Mouse (Mus musculus) midbrain, embryonic 15.5 days (tissue): ENCODE data around the gene Nudt21. TPM values are rescaled to one million over a fixed set of nuclear protein-coding genes. Genes with fewer than 3 reads are reported as not detected.

ENCODE experiments used
- polyA plus RNA-seq: library from polyadenylated mRNA; unstranded; fragments of >200 nt; fragmentation: Nextera tagmentation; extraction: Ambion mirVana; gene quantifications from 2 replicates; pipeline ENCODE4 v1.2.1, GENCODE M21; 2015

Gene Nudt21
- polyA plus RNA-seq, 1 experiment from 2014 or later: 86.7 TPM

Other genes starting within 250 kb of the Nudt21 start
- gene Gnao1, start 227.1 kb downstream of the Nudt21 start, polyA plus RNA-seq: 242 and 245 TPM in 2 replicates
- gene Amfr, start 24.2 kb downstream of the Nudt21 start, polyA plus RNA-seq: 74.9 and 79.0 TPM in 2 replicates
- 14.7 and 21.6 TPM in 2 replicates for gene Ogfod1, start 167 bp upstream of the Nudt21 start, polyA plus RNA-seq
- 25.0 and 26.9 TPM in 2 replicates for gene Bbs2, start 61.9 kb upstream of the Nudt21 start, polyA plus RNA-seq
- not detected in 2 replicates for gene Mt4, start 100.2 kb upstream of the Nudt21 start, polyA plus RNA-seq
- gene Mt3, start 115.6 kb upstream of the Nudt21 start, polyA plus RNA-seq: 158 and 189 TPM in 2 replicates
- gene Mt2, start 135.6 kb upstream of the Nudt21 start, polyA plus RNA-seq: 13.9 and 16.5 TPM in 2 replicates
- gene Mt1, start 142.1 kb upstream of the Nudt21 start, polyA plus RNA-seq: 61.7 and 74.3 TPM in 2 replicates
- gene Nup93, start 177.5 kb upstream of the Nudt21 start, polyA plus RNA-seq: 61.1 and 63.4 TPM in 2 replicates